Mouse (Mus musculus): Measurements from ENCODE around the gene Cby1.

Cby1 gene

GRCm38 (mm10) chr15:79706603-79707214, 47.7 kb downstream of the Cby1 start:
- no peak for DNase-seq (ENCODE audit: low spot score in 2 of 2)

GRCm38 (mm10) chr15:79708229-79708822, 49.3 kb downstream of the Cby1 start:
- DNase-seq (ENCODE audit: low spot score in 2 of 2): no peak

GRCm38 (mm10) chr15:79715646-79716045, 56.6 kb downstream of the Cby1 start:
- DNase-seq (ENCODE audit: low spot score in 2 of 2): no peak

GRCm38 (mm10) chr15:79716710-79717109, 57.7 kb downstream of the Cby1 start:
- DNase-seq (ENCODE audit: low spot score in 2 of 2): no peak

All from urinary bladder, postnatal 4 days (tissue).